Mouse (Mus musculus): ENCODE data around the gene Sh3pxd2b.

DNA sequence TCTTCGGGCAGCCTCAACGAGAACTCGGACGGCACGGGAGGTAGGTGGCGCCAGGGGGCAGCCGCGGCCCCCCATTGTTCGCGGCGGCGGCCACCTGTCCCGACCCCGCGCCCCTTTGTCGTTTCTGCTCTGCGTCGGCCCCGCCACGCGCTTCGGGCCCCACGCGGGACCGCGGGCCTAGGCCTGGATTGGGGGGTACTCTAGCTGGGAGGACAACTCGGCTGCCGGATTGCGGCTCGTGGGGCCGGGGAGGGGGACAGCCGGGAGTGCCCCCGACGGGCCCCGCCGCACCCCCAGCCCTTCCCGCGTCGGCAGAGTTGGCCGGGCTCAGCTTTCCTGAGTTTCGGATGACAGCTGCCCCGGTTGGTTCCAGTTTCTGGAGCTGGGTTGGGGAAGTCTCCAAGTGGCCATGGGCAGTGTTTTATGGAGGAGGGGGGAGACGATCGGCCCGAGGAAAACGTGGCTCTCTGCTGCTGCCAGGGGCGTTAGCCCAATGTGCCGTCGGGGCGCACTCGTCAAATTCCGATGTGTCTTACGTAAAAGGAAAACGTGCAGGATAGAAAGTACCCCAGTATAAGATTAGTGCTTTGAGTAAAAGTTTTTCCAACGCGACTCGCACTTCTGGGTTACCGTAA lies 108.0 kb downstream of the Sh3pxd2b start:
- TF ChIP-seq EP300 (IDR thresholded peaks at IDR 0.05; ENCODE audit: low read depth) (no peak), CTCF (IDR thresholded peaks at IDR 0.05; ENCODE audit: low read depth) (peak; percentile 39)
